Mouse (Mus musculus): ENCODE data around the gene Olfr1262. TPM values are rescaled to one million over a fixed set of nuclear protein-coding genes. Genes with fewer than 3 reads are reported as not detected.

Gene Olfr1262
- not detected for total RNA-seq (2022)

DNA sequence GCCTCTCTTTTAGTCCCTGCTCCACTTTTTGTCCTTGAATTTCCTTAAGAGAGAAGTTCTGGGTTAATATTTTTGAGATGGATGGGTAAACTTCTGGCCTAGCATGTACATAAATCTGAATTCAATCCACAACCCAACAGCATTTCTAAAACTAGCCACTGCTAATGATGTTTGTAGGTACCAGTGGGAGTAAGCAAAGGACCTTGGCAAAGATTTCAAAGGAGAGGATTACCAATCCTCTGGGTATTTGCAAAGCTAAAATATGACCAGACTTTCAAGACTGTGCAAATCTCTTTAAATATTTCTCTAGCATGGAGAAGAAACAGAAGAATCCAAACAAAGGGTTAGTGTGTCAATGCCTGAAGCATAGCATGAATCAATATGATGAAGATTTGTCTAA is at the start of gene Olfr1262:
Olfr1262 (plus strand) TSS at position 301 of the 400 bp plus-strand sequence.
- DNase-seq (ENCODE audit: low spot score in 2 of 2): no peak

- peak in 1 of 2 experiments; percentile 6 for DNase-seq (ENCODE audit: low spot score in 2 of 2)
Measured at GRCm38 (mm10) chr2:89974184-89974583, 25.8 kb upstream of the Olfr1262 start, which contains the start of gene Olfr1260. Gene Olfr1260 (plus strand): TSS chr2:89974340.

GRCm38 (mm10) chr2:89977709-89978108 is 22.2 kb upstream of the Olfr1262 start:
- no peak for DNase-seq (ENCODE audit: low spot score in 2 of 2)

GRCm38 (mm10) chr2:89990921-89991320 is 9.0 kb upstream of the Olfr1262 start, which contains the start of gene Olfr1261:
Gene Olfr1261 (plus strand): TSS chr2:89991221.
- no peak for DNase-seq (ENCODE audit: low spot score in 2 of 2)

- no peak for DNase-seq (ENCODE audit: low spot score in 2 of 2)
Measured at GRCm38 (mm10) chr2:90011831-90012230, 11.9 kb downstream of the Olfr1262 start, which contains the start of gene Olfr1263. Gene Olfr1263 (plus strand): TSS chr2:90012131.

- no peak for DNase-seq (ENCODE audit: low spot score in 2 of 2)
Measured at GRCm38 (mm10) chr2:90025477-90025876, 25.5 kb downstream of the Olfr1262 start, which contains the start of gene Olfr1264. Gene Olfr1264 (minus strand): TSS chr2:90025577.

DNA sequence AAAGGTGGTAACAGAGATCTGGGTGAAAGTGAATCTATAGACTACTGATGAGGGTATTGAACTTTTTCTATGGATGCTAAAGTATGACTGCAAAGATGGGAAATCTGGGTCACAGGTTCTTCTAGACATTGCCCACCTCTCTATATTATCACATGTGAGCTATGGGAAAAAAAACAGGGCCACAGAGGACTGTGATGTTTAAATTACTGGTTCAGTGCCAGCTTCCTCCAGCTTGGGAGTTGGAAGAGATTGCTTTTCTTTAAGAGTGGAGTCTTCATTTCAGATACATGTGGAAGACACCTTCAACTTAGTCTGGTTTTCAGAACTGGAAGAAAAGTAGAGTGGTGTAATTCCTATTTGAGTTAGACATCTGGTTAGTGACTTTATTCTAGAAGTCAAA is 35.1 kb downstream of the Olfr1262 start, which contains the start of gene Olfr1265:
Olfr1265 (plus strand) TSS at position 301 of the 400 bp plus-strand sequence.
- DNase-seq (ENCODE audit: low spot score in 2 of 2): no peak

Other genes starting within 250 kb of the Olfr1262 start
- gene Olfr1253, start 243.1 kb upstream of the Olfr1262 start, total RNA-seq (2022): not detected
- gene Olfr1254, start 206.5 kb upstream of the Olfr1262 start, total RNA-seq (2022): not detected
- gene Olfr1255, start 188.1 kb upstream of the Olfr1262 start, total RNA-seq (2022): not detected
- gene Olfr1256, start 158.6 kb upstream of the Olfr1262 start, total RNA-seq (2022): not detected
- not detected for gene Olfr48, start 151.9 kb upstream of the Olfr1262 start, total RNA-seq (2022)
- gene Olfr1257, start 121.7 kb upstream of the Olfr1262 start, total RNA-seq (2022): not detected
- not detected for gene Olfr1258, start 72.8 kb upstream of the Olfr1262 start, total RNA-seq (2022)
- gene Olfr1259, start 51.5 kb upstream of the Olfr1262 start, total RNA-seq (2022): not detected
- not detected for gene Olfr1260, start 25.8 kb upstream of the Olfr1262 start, total RNA-seq (2022)
- not detected for gene Olfr1261, start 8.9 kb upstream of the Olfr1262 start, total RNA-seq (2022)
- not detected for gene Olfr1263, start 12.0 kb downstream of the Olfr1262 start, total RNA-seq (2022)
- not detected for gene Olfr1264, start 25.4 kb downstream of the Olfr1262 start, total RNA-seq (2022)
- not detected for gene Olfr1265, start 35.2 kb downstream of the Olfr1262 start, total RNA-seq (2022)
- not detected for gene Olfr140, start 63.4 kb downstream of the Olfr1262 start, total RNA-seq (2022)
- not detected for gene Olfr1269, start 121.3 kb downstream of the Olfr1262 start, total RNA-seq (2022)
- gene Olfr32, start 142.2 kb downstream of the Olfr1262 start, total RNA-seq (2022): not detected
- gene Olfr1270, start 152.9 kb downstream of the Olfr1262 start, total RNA-seq (2022): not detected
- gene Olfr1506, start 224.3 kb downstream of the Olfr1262 start, total RNA-seq (2022): under 1 TPM in 1 of 4 experiments, not detected in 3; 0.32 TPM